Mouse (Mus musculus) embryonic facial prominence, embryonic 11.5 days (tissue): ENCODE measurements at regions not wholly inside any gene's neighbourhood (a gene's known extent, or its start where the extent isn't known, plus 50 kb on each side); places are given as distances from the start of the nearest gene placed in this dataset.
A peak's percentile ranks its signal among the peaks of the same experiment; 100 is the strongest.

ENCODE experiments used
- ATAC-seq: fragments of 200-750 bp; cut with Nextera tagmentation; replicated peaks from 2 replicates; pipeline ENCODE4 v1.8.0; 2017; ENCODE audit warnings: low read depth; ENCODE audit not compliant: insufficient number of reproducible peaks, low FRiP score, low TSS enrichment
- DNase-seq: peaks from one replicate; pipeline ENCODE4 v3.0.0-alpha.2; 2015; ENCODE audit warnings: low spot score
- H3K27ac ChIP-seq: fragments of 300-500 bp; sonication (generic); replicated peaks from 2 replicates; pipeline ENCODE4 v1.5.1; 2014; ENCODE audit warnings: mild to moderate bottlenecking, low read depth, low read length, control low read depth
- H3K27me3 ChIP-seq: fragments of 300-500 bp; sonication (generic); 2 replicates; pipeline ENCODE4 v1.6.1; 2014; ENCODE audit warnings: mild to moderate bottlenecking, low read length, moderate library complexity, mixed read lengths; ENCODE audit not compliant: control insufficient read depth, insufficient read depth
- H3K36me3 ChIP-seq: fragments of 300-500 bp; sonication (generic); replicated peaks from 2 replicates; pipeline ENCODE4 v1.6.1; 2014; ENCODE audit warnings: low read depth, mild to moderate bottlenecking, low read length, moderate library complexity, mixed read lengths; ENCODE audit not compliant: control insufficient read depth, insufficient read depth
- H3K4me1 ChIP-seq: fragments of 300-500 bp; sonication (generic); 2 replicates; pipeline ENCODE4 v1.6.1; 2014; ENCODE audit warnings: low read length, mixed read lengths; ENCODE audit not compliant: control insufficient read depth, insufficient read depth
- H3K4me2 ChIP-seq: fragments of 300-500 bp; sonication (generic); 2 replicates; pipeline ENCODE4 v1.6.1; 2014; ENCODE audit warnings: low read depth, mild to moderate bottlenecking, control low read depth, low read length, moderate library complexity
- H3K4me3 ChIP-seq: fragments of 300-500 bp; sonication (generic); 2 replicates; pipeline ENCODE4 v1.5.1; 2014; ENCODE audit warnings: low read depth, low read length, control low read depth
- H3K9ac ChIP-seq: fragments of 300-500 bp; sonication (generic); replicated peaks from 2 replicates; pipeline ENCODE4 v1.6.1; 2014; ENCODE audit warnings: mild to moderate bottlenecking, control low read depth, low read length
- H3K9me3 ChIP-seq: fragments of 300-500 bp; sonication (generic); replicated peaks from 2 replicates; pipeline ENCODE4 v1.6.1; 2016; ENCODE audit warnings: mild to moderate bottlenecking, low read length, inconsistent platforms, mixed read lengths; ENCODE audit not compliant: control insufficient read depth
- WGBS: fragments of 180-500 bp; shearing (Covaris S2); extraction: QIAGEN DNeasy Blood & Tissue Kit; methylation state at CpG from one replicate; pipeline ENCODE4 v1.1.7; 2014; 5-methylcytosine and 5-hydroxymethylcytosine counted together

- H3K4me1 ChIP-seq, result no peaks in the 10 kb centered on the region
- H3K36me3 ChIP-seq, result no peaks in the 10 kb centered on the region
- no peak overlapping the region for H3K27ac ChIP-seq
- WGBS, result 24% methylated on average over 2 of the region's 2 CpGs
- peak; percentile 73; the same call in 1 of the 2 replicates for ATAC-seq
- H3K9ac ChIP-seq, result no peak overlapping the region
- DNase-seq, result peak; percentile 89
- no peak overlapping the region for H3K4me2 ChIP-seq
- no peak overlapping the region for H3K4me3 ChIP-seq
- no peaks in the 10 kb centered on the region for H3K9me3 ChIP-seq
- no peaks in the 10 kb centered on the region for H3K27me3 ChIP-seq
Observed at GRCm38 (mm10) chr15:41920270-41920669, 1786.1 kb downstream of the 9330182O14Rik start.

- Histone ChIP-seq H3K27ac (no peak overlapping the region), H3K4me1 (no peaks in the 10 kb centered on the region), H3K36me3 (no peaks in the 10 kb centered on the region), H3K9ac (no peak overlapping the region), H3K27me3 (no peaks in the 10 kb centered on the region), H3K4me3 (no peak overlapping the region), H3K4me2 (no peak overlapping the region), H3K9me3 (peaks cover 3% of the 10 kb centered on the region; the same call in 1 of the 2 replicates)
- 49% methylated on average over 2 of the region's 2 CpGs for WGBS
- ATAC-seq, result no peak
- no peak for DNase-seq
Observed at GRCm38 (mm10) chr15:41936697-41937096, 1802.5 kb downstream of the 9330182O14Rik start.

GRCm38 (mm10) chr15:41945226-41945625 lies 1811.1 kb downstream of the 9330182O14Rik start:
- WGBS, result 79% methylated on average over 2 of the region's 2 CpGs

GRCm38 (mm10) chr15:41947888-41948287 lies 1813.7 kb downstream of the 9330182O14Rik start:
- no peaks in the 10 kb centered on the region for H3K9me3 ChIP-seq
- no peak overlapping the region for H3K27ac ChIP-seq
- H3K27me3 ChIP-seq, result no peaks in the 10 kb centered on the region
- H3K4me3 ChIP-seq, result no peak overlapping the region
- H3K9ac ChIP-seq, result no peak overlapping the region
- no peak overlapping the region for H3K4me2 ChIP-seq
- H3K4me1 ChIP-seq, result no peaks in the 10 kb centered on the region
- no peaks in the 10 kb centered on the region for H3K36me3 ChIP-seq
- DNase-seq, result no peak
- no peak for ATAC-seq

More at GRCm38 (mm10) chr15:41945226-41945625, 1811.1 kb downstream of the 9330182O14Rik start:
- ATAC-seq (no peak), DNase-seq (no peak)
- H3K4me2 ChIP-seq, result no peak overlapping the region
- no peaks in the 10 kb centered on the region for H3K36me3 ChIP-seq
- no peak overlapping the region for H3K9ac ChIP-seq
- no peaks in the 10 kb centered on the region for H3K27me3 ChIP-seq
- no peak overlapping the region for H3K27ac ChIP-seq
- no peaks in the 10 kb centered on the region for H3K9me3 ChIP-seq
- H3K4me1 ChIP-seq, result no peaks in the 10 kb centered on the region
- no peak overlapping the region for H3K4me3 ChIP-seq

GRCm38 (mm10) chr15:41948347-41949093 lies 1814.4 kb downstream of the 9330182O14Rik start:
- H3K4me1 ChIP-seq, result no peaks in the 10 kb centered on the region
- no peak overlapping the region for H3K27ac ChIP-seq
- DNase-seq, result peak; percentile 65
- no peaks in the 10 kb centered on the region for H3K27me3 ChIP-seq
- no peaks in the 10 kb centered on the region for H3K9me3 ChIP-seq
- no peaks in the 10 kb centered on the region for H3K36me3 ChIP-seq
- no peak overlapping the region for H3K9ac ChIP-seq
- no peak overlapping the region for H3K4me2 ChIP-seq
- WGBS, result 23% methylated on average over 4 of the region's 4 CpGs
- peak; percentile 49; the same call in 1 of the 2 replicates for ATAC-seq
- no peak overlapping the region for H3K4me3 ChIP-seq

GRCm38 (mm10) chr15:41949094-41949461 lies 1814.9 kb downstream of the 9330182O14Rik start:
- Histone ChIP-seq H3K36me3 (no peaks in the 10 kb centered on the region), H3K4me2 (no peak overlapping the region), H3K4me1 (no peaks in the 10 kb centered on the region), H3K27ac (no peak overlapping the region), H3K9me3 (no peaks in the 10 kb centered on the region), H3K27me3 (no peaks in the 10 kb centered on the region), H3K9ac (no peak overlapping the region), H3K4me3 (no peak overlapping the region)
- ATAC-seq (peak; percentile 42; the same call in 1 of the 2 replicates), DNase-seq (no peak)
- WGBS, result 64% methylated on average over 6 of the region's 6 CpGs

- DNase-seq (peak; percentile 44), ATAC-seq (no peak)
- Histone ChIP-seq H3K27ac (no peak overlapping the region), H3K27me3 (no peaks in the 10 kb centered on the region), H3K4me3 (no peak overlapping the region), H3K4me1 (no peaks in the 10 kb centered on the region), H3K9ac (no peak overlapping the region), H3K4me2 (no peak overlapping the region), H3K36me3 (no peaks in the 10 kb centered on the region), H3K9me3 (no peaks in the 10 kb centered on the region)
- WGBS, result 77% methylated on average over 5 of the region's 5 CpGs
Observed at GRCm38 (mm10) chr15:41951276-41951675, 1817.1 kb downstream of the 9330182O14Rik start.

- no peak for ATAC-seq
- Histone ChIP-seq H3K27me3 (no peaks in the 10 kb centered on the region), H3K4me3 (no peak overlapping the region), H3K27ac (no peak overlapping the region), H3K4me1 (no peaks in the 10 kb centered on the region), H3K36me3 (no peaks in the 10 kb centered on the region), H3K4me2 (no peak overlapping the region), H3K9ac (no peak overlapping the region), H3K9me3 (no peaks in the 10 kb centered on the region)
- DNase-seq, result no peak
Observed at GRCm38 (mm10) chr15:41960597-41960996, 1826.4 kb downstream of the 9330182O14Rik start.
